Mouse (Mus musculus) neural tube, embryonic 14.5 days (tissue): ENCODE data around the gene Jmjd1c. TPM values are rescaled to one million over a fixed set of nuclear protein-coding genes. Genes with fewer than 3 reads are reported as not detected.

ENCODE experiments used
- ATAC-seq: fragments of 200-750 bp; cut with Nextera tagmentation; 2 replicates; pipeline ENCODE4 v1.8.0; 2017; ENCODE audit warnings: low read depth, mild to moderate bottlenecking, moderate TSS enrichment, moderate library complexity
- H3K27ac ChIP-seq: fragments of 300-500 bp; sonication (generic); 2 replicates; pipeline ENCODE4 v1.5.1; 2014; ENCODE audit warnings: low read depth, mild to moderate bottlenecking, control low read depth, low read length, moderate library complexity, mixed read lengths
- H3K27me3 ChIP-seq: fragments of 300-500 bp; sonication (generic); 2 replicates; pipeline ENCODE4 v1.6.1; 2014; ENCODE audit warnings: low read length; ENCODE audit not compliant: control insufficient read depth, insufficient read depth
- H3K36me3 ChIP-seq: fragments of 300-500 bp; sonication (generic); 2 replicates; pipeline ENCODE4 v1.6.1; 2014; ENCODE audit warnings: low read length, mixed read lengths; ENCODE audit not compliant: control insufficient read depth, insufficient read depth
- H3K4me1 ChIP-seq: fragments of 300-500 bp; sonication (generic); 2 replicates; pipeline ENCODE4 v1.6.1; 2014; ENCODE audit warnings: low read length; ENCODE audit not compliant: control insufficient read depth, insufficient read depth
- H3K4me2 ChIP-seq: fragments of 300-500 bp; sonication (generic); 2 replicates; pipeline ENCODE4 v1.6.1; 2014; ENCODE audit warnings: mild to moderate bottlenecking, low read depth, low read length, control low read depth
- H3K4me3 ChIP-seq: fragments of 300-500 bp; sonication (generic); 2 replicates; pipeline ENCODE4 v1.5.1; 2014; ENCODE audit warnings: low read depth, low read length, control low read depth, mixed read lengths
- H3K9ac ChIP-seq: fragments of 300-500 bp; sonication (generic); replicated peaks from 2 replicates; pipeline ENCODE4 v1.6.1; 2014; ENCODE audit warnings: low read depth, mild to moderate bottlenecking, control low read depth, low read length, mixed read lengths
- H3K9me3 ChIP-seq: fragments of 300-500 bp; sonication (generic); 2 replicates; pipeline ENCODE4 v1.6.1; 2016; ENCODE audit warnings: low read length; ENCODE audit not compliant: control insufficient read depth
- WGBS: fragments of 180-500 bp; shearing (Covaris S2); extraction: QIAGEN DNeasy Blood & Tissue Kit; methylation state at CpG from one replicate; pipeline ENCODE4 v1.1.7; 2014; 5-methylcytosine and 5-hydroxymethylcytosine counted together
- polyA plus RNA-seq: library from polyadenylated mRNA; unstranded; fragments of >200 nt; fragmentation: Nextera tagmentation; extraction: Ambion mirVana; gene quantifications from 2 replicates; pipeline ENCODE4 v1.2.1, GENCODE M21; 2014

The Jmjd1c gene
- polyA plus RNA-seq, 1 experiment from 2014 or later, result 67.0 TPM

- Histone ChIP-seq H3K4me2 (no peak overlapping the region), H3K9ac (no peak overlapping the region)
- 29% methylated on average over 5 of the region's 5 CpGs for WGBS
Observed at GRCm38 (mm10) chr10:67065927-67066326, 30.0 kb upstream of the Jmjd1c start.

DNA sequence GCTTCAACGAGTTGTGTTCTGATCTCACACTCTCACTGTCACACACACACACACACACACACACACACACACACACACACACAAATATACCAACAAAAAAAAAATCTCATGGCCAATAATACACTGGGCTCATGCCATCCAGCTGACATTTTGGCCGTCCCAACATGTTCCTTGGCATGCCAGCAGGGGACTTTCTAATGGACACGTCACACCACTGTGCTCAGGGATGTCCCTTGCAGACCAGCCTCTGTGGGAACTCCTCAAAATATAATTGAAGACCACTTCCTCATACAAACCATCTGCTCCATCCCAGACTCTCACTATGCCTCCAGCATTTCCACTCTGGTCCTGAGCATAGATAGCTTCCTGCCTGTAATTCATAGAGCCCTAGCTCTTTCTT is 29.5 kb upstream of the Jmjd1c start:
- Histone ChIP-seq H3K9ac (no peak overlapping the region), H3K4me2 (no peak overlapping the region), H3K4me1 (peaks cover 10% of the 10 kb centered on the region; the same call in 1 of the 2 replicates), H3K36me3 (no peaks in the 10 kb centered on the region), H3K4me3 (no peak overlapping the region), H3K27me3 (no peaks in the 10 kb centered on the region), H3K27ac (peak overlapping the region; percentile 60; the same call in 1 of the 2 replicates), H3K9me3 (no peaks in the 10 kb centered on the region)
- ATAC-seq, result no peak
- 38% methylated on average over 3 of the region's 3 CpGs for WGBS

More at GRCm38 (mm10) chr10:67065927-67066326, 30.0 kb upstream of the Jmjd1c start:
- Histone ChIP-seq H3K4me1 (peaks cover 10% of the 10 kb centered on the region; the same call in 1 of the 2 replicates), H3K4me3 (no peak overlapping the region), H3K27ac (peak overlapping the region; percentile 60), H3K36me3 (no peaks in the 10 kb centered on the region), H3K9me3 (no peaks in the 10 kb centered on the region), H3K27me3 (no peaks in the 10 kb centered on the region)
- ATAC-seq, result peak; percentile 73; the same call in 1 of the 2 replicates

- 90% methylated on average over 10 of the region's 10 CpGs for WGBS
- Histone ChIP-seq H3K27ac (no peak overlapping the region), H3K4me1 (peaks cover 5% of the 10 kb centered on the region; the same call in 1 of the 2 replicates), H3K36me3 (no peaks in the 10 kb centered on the region), H3K4me3 (no peak overlapping the region), H3K27me3 (no peaks in the 10 kb centered on the region), H3K4me2 (no peak overlapping the region), H3K9me3 (no peaks in the 10 kb centered on the region), H3K9ac (no peak overlapping the region)
- ATAC-seq, result no peak
Observed at GRCm38 (mm10) chr10:67069013-67069412, 26.9 kb upstream of the Jmjd1c start.

GRCm38 (mm10) chr10:67071389-67071788 is 24.5 kb upstream of the Jmjd1c start:
- Histone ChIP-seq H3K4me1 (0 out of 2 replicates have a peak, but pooled peaks cover 2% of the 10 kb centered on the region), H3K27me3 (no peaks in the 10 kb centered on the region), H3K9ac (no peak overlapping the region), H3K36me3 (no peaks in the 10 kb centered on the region), H3K27ac (no peak overlapping the region), H3K4me3 (no peak overlapping the region), H3K9me3 (no peaks in the 10 kb centered on the region), H3K4me2 (no peak overlapping the region)
- ATAC-seq, result no peak
- 74% methylated on average over 4 of the region's 4 CpGs for WGBS

- Histone ChIP-seq H3K36me3 (no peaks in the 10 kb centered on the region), H3K27ac (no peak overlapping the region), H3K4me3 (no peak overlapping the region), H3K4me1 (0 out of 2 replicates have a peak, but pooled peaks cover 6% of the 10 kb centered on the region), H3K27me3 (no peaks in the 10 kb centered on the region), H3K4me2 (no peak overlapping the region), H3K9me3 (no peaks in the 10 kb centered on the region), H3K9ac (no peak overlapping the region)
- WGBS, result 89% methylated on average over 5 of the region's 5 CpGs
- ATAC-seq, result no peak
Observed at GRCm38 (mm10) chr10:67071884-67072283, 24.0 kb upstream of the Jmjd1c start.

- H3K27ac ChIP-seq, result no peak overlapping the region
Observed at GRCm38 (mm10) chr10:67072600-67072999, 23.3 kb upstream of the Jmjd1c start.

DNA sequence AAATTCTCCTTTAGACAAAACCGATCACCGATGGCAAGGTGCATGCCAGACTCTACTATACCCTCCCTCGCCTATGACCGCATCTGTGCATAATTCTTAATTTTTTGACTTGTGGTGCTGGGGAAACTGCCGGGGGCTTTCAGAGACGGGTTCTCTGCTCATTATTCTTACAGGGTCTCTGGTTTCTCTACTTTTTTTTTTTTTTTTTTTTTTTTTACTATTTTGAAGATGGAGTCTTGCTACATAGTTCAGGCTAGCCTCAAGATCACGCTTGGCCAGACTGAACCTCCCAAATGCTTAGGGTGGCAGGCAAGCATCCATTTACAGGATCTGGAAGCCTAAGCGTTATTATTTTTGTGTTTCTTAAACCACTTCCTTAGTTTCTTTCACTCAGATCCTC is 22.3 kb upstream of the Jmjd1c start:
- WGBS, result 98% methylated on average over 8 of the region's 8 CpGs
- no peak overlapping the region for H3K27ac ChIP-seq
- no peaks in the 10 kb centered on the region for H3K27me3 ChIP-seq
- ATAC-seq, result no peak
- H3K4me1 ChIP-seq, result 0 out of 2 replicates have a peak, but pooled peaks cover 6% of the 10 kb centered on the region
- no peak overlapping the region for H3K9ac ChIP-seq
- no peak overlapping the region for H3K4me2 ChIP-seq
- H3K36me3 ChIP-seq, result no peaks in the 10 kb centered on the region
- no peak overlapping the region for H3K4me3 ChIP-seq
- no peaks in the 10 kb centered on the region for H3K9me3 ChIP-seq

More at GRCm38 (mm10) chr10:67072600-67072999, 23.3 kb upstream of the Jmjd1c start:
- no peak overlapping the region for H3K9ac ChIP-seq
- no peaks in the 10 kb centered on the region for H3K9me3 ChIP-seq
- no peak overlapping the region for H3K4me2 ChIP-seq
- 0 out of 2 replicates have a peak, but pooled peaks cover 6% of the 10 kb centered on the region for H3K4me1 ChIP-seq
- WGBS, result 97% methylated on average over 4 of the region's 4 CpGs
- H3K36me3 ChIP-seq, result no peaks in the 10 kb centered on the region
- H3K27me3 ChIP-seq, result no peaks in the 10 kb centered on the region
- ATAC-seq, result no peak
- H3K4me3 ChIP-seq, result no peak overlapping the region

GRCm38 (mm10) chr10:67075931-67076878 is 19.7 kb upstream of the Jmjd1c start:
- H3K27ac ChIP-seq, result no peak overlapping the region
- H3K27me3 ChIP-seq, result no peaks in the 10 kb centered on the region
- no peaks in the 10 kb centered on the region for H3K36me3 ChIP-seq
- peaks cover 6% of the 10 kb centered on the region; the same call in 1 of the 2 replicates for H3K4me1 ChIP-seq
- no peak overlapping the region for H3K9ac ChIP-seq
- no peaks in the 10 kb centered on the region for H3K9me3 ChIP-seq
- H3K4me3 ChIP-seq, result no peak overlapping the region
- WGBS, result 53% methylated on average over 21 of the region's 21 CpGs
- no peak overlapping the region for H3K4me2 ChIP-seq
- ATAC-seq, result peak; percentile 56; the same call in 1 of the 2 replicates

- Histone ChIP-seq H3K9me3 (no peaks in the 10 kb centered on the region), H3K36me3 (no peaks in the 10 kb centered on the region), H3K27me3 (no peaks in the 10 kb centered on the region), H3K4me2 (no peak overlapping the region), H3K4me3 (no peak overlapping the region), H3K4me1 (peaks cover 6% of the 10 kb centered on the region; the same call in 1 of the 2 replicates), H3K27ac (no peak overlapping the region), H3K9ac (no peak overlapping the region)
- 40% methylated on average over 4 of the region's 4 CpGs for WGBS
- ATAC-seq, result no peak
Observed at GRCm38 (mm10) chr10:67079030-67079429, 16.9 kb upstream of the Jmjd1c start.
